Mouse (Mus musculus): ENCODE measurements around the gene Myt1l.

Myt1l gene

GRCm38 (mm10) chr12:29723722-29724338 is 195.6 kb downstream of the Myt1l start:
- no peak for DNase-seq (ENCODE audit: low spot score)

- no peak for DNase-seq (ENCODE audit: low spot score)
These were observed 200.1 kb downstream of the Myt1l start for GRCm38 (mm10) chr12:29728294-29728693.

- DNase-seq (ENCODE audit: low spot score), result no peak
These were observed 212.3 kb downstream of the Myt1l start for GRCm38 (mm10) chr12:29740346-29741025.

GRCm38 (mm10) chr12:29741181-29741580 is 213.0 kb downstream of the Myt1l start:
- no peak for DNase-seq (ENCODE audit: low spot score)

- DNase-seq (ENCODE audit: low spot score), result no peak
These were observed 222.5 kb downstream of the Myt1l start for GRCm38 (mm10) chr12:29750604-29751128.

- no peak for DNase-seq (ENCODE audit: low spot score)
These were observed 227.1 kb downstream of the Myt1l start for GRCm38 (mm10) chr12:29755086-29755871.

GRCm38 (mm10) chr12:29755872-29756265 is 227.7 kb downstream of the Myt1l start:
- DNase-seq (ENCODE audit: low spot score), result no peak

- DNase-seq (ENCODE audit: low spot score), result no peak
These were observed 232.4 kb downstream of the Myt1l start for GRCm38 (mm10) chr12:29760611-29761010.

- no peak for DNase-seq (ENCODE audit: low spot score)
These were observed 238.0 kb downstream of the Myt1l start for GRCm38 (mm10) chr12:29766158-29766557.

GRCm38 (mm10) chr12:29771791-29772190 is 243.6 kb downstream of the Myt1l start:
- no peak for DNase-seq (ENCODE audit: low spot score)

GRCm38 (mm10) chr12:29772401-29772800 is 244.2 kb downstream of the Myt1l start:
- DNase-seq (ENCODE audit: low spot score), result no peak

GRCm38 (mm10) chr12:29778901-29779300 is 250.7 kb downstream of the Myt1l start:
- DNase-seq (ENCODE audit: low spot score), result no peak

GRCm38 (mm10) chr12:29789319-29790050 is 261.3 kb downstream of the Myt1l start:
- DNase-seq (ENCODE audit: low spot score), result no peak

- DNase-seq (ENCODE audit: low spot score), result no peak
These were observed 261.8 kb downstream of the Myt1l start for GRCm38 (mm10) chr12:29790051-29790386.

GRCm38 (mm10) chr12:29792998-29793397 is 264.8 kb downstream of the Myt1l start:
- DNase-seq (ENCODE audit: low spot score), result no peak

GRCm38 (mm10) chr12:29795107-29795673 is 267.0 kb downstream of the Myt1l start:
- DNase-seq (ENCODE audit: low spot score), result no peak

- DNase-seq (ENCODE audit: low spot score), result no peak
These were observed 270.6 kb downstream of the Myt1l start for GRCm38 (mm10) chr12:29798595-29799391.

GRCm38 (mm10) chr12:29806415-29806814 is 278.2 kb downstream of the Myt1l start:
- no peak for DNase-seq (ENCODE audit: low spot score)

- DNase-seq (ENCODE audit: low spot score), result no peak
These were observed 281.5 kb downstream of the Myt1l start for GRCm38 (mm10) chr12:29809569-29810185.

- no peak for DNase-seq (ENCODE audit: low spot score)
These were observed 287.3 kb downstream of the Myt1l start for GRCm38 (mm10) chr12:29815466-29815865.

- DNase-seq (ENCODE audit: low spot score), result no peak
These were observed 287.9 kb downstream of the Myt1l start for GRCm38 (mm10) chr12:29816130-29816529.
